Mouse (Mus musculus) bone marrow macrophage, adult 2 months (primary cell): ENCODE data around the gene Rcan2.

Source experiments
- CTCF ChIP-seq: IDR thresholded peaks from 2 replicates; pipeline ENCODE4 v1.5.1; 2012; ENCODE audit warnings: low read depth, mild to moderate bottlenecking, low read length, moderate library complexity
- POLR2A ChIP-seq: IDR thresholded peaks from 2 replicates; pipeline ENCODE4 v1.6.1; 2012; ENCODE audit warnings: mild to moderate bottlenecking, low read depth, low read length, borderline replicate concordance

DNA sequence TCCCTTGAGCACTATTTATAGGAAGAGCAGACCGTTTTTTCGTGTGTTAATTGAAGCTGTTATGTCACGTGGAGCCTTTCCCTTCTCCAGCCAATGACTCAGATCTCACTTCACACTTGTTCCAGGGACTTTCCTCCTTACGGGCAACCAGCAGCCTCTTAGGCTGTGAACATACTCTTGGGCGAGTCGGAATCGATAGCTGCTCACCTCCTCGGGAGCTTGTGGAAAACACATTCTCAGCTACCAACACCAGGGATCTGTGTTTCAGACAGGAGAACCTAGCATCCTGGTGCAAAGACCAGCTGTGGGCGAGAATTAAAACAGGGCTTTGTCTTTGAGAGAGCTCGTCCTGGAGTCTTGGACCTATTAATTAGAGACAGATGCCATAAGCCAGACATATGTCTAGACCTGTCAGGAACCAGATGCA, 189.8 kb downstream of the Rcan2 start:
- TF ChIP-seq CTCF: no peak
- TF ChIP-seq POLR2A: no peak
